In the genomic region with DNA sequence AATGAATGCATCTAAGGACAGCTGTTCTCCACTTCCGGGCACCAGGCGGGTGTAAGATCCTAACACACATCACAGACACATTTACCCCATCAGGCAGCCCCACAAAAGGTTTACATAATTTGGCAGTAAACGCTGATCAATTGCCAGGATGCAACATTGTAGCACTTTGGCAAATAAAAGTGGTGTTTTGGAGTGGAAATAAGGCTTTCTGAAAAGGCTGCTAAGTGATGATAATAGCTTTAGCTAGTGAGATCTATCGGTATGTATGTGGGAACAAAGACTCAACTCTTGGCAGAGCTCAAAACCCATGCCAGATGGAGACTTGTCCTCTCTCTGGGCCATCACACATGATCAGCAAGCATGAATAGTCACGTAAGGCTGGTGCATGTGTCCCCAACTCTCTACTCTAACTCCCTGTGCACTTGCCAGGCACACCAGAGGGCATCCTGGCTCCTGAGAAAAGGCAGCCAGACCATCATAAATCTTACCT, we compare ENCODE assay signal across 13 mouse cellular contexts. TPM values are rescaled to one million over a fixed set of nuclear protein-coding genes. Genes with fewer than 3 reads are reported as not detected.
DNase-seq lines count a peak whose midpoint lies in the region; ATAC-seq lines count a peak whose summit lies in the region.
"Had no signal": no experiment of that assay in that cellular context is flagged by ENCODE, and none has a peak within 500 bp of the region (broad histone marks: within the 10 kb centered on the region; RNA-seq: fewer than 3 reads in every experiment).

No protein-coding gene starts in this region.

- H3K4me3 ChIP-seq in forebrain, embryonic 14.5 days (ENCODE audit: low read depth, low read length) = no peak overlapping the region
- no peak overlapping the region for H3K4me3 ChIP-seq in forebrain, embryonic 12.5 days (replicated peaks)
- H3K4me3 ChIP-seq in neural tube, embryonic 13.5 days = no peak overlapping the region
- no peak overlapping the region for H3K4me3 ChIP-seq in neural tube, embryonic 14.5 days (ENCODE audit: low read depth, low read length)
- H3K4me3 ChIP-seq: erythroblast, embryonic 14.5 days; liver, embryonic 13.5 days had no signal

- no peaks in the 10 kb centered on the region for H3K9me3 ChIP-seq in forebrain, embryonic 14.5 days (replicated peaks; ENCODE audit: control insufficient read depth, low read length)
- no peaks in the 10 kb centered on the region for H3K9me3 ChIP-seq in forebrain, embryonic 12.5 days
- no peaks in the 10 kb centered on the region for H3K9me3 ChIP-seq in neural tube, embryonic 13.5 days
- H3K9me3 ChIP-seq in neural tube, embryonic 14.5 days (ENCODE audit: control insufficient read depth, low read length) = no peaks in the 10 kb centered on the region
- H3K9me3 ChIP-seq: liver, embryonic 13.5 days had no signal

- peaks cover 4% of the 10 kb centered on the region for H3K4me1 ChIP-seq in forebrain, embryonic 14.5 days (ENCODE audit: control insufficient read depth, insufficient read depth, low read length)
- 0 out of 2 replicates have a peak, but pooled peaks cover 3% of the 10 kb centered on the region for H3K4me1 ChIP-seq in forebrain, embryonic 12.5 days
- peaks cover 7% of the 10 kb centered on the region; the same call in 1 of the 2 replicates for H3K4me1 ChIP-seq in neural tube, embryonic 13.5 days (replicated peaks)
- no peaks in the 10 kb centered on the region for H3K4me1 ChIP-seq in neural tube, embryonic 14.5 days (ENCODE audit: control insufficient read depth, insufficient read depth, low read length)

- no peak overlapping the region for H3K9ac ChIP-seq in forebrain, embryonic 14.5 days (ENCODE audit: low read length)
- no peak overlapping the region for H3K9ac ChIP-seq in forebrain, embryonic 12.5 days
- no peak overlapping the region for H3K9ac ChIP-seq in neural tube, embryonic 13.5 days
- no peak overlapping the region for H3K9ac ChIP-seq in neural tube, embryonic 14.5 days (replicated peaks; ENCODE audit: low read depth, low read length)
- H3K9ac ChIP-seq: liver, embryonic 13.5 days had no signal

- 24% methylated on average over 5 of the region's 5 CpGs for WGBS in forebrain, embryonic 14.5 days
- WGBS in forebrain, embryonic 12.5 days = 63% methylated on average over 5 of the region's 5 CpGs
- 55% methylated on average over 5 of the region's 5 CpGs for WGBS in neural tube, embryonic 13.5 days
- WGBS in neural tube, embryonic 14.5 days = 56% methylated on average over 5 of the region's 5 CpGs

- no peak overlapping the region for H3K4me2 ChIP-seq in forebrain, embryonic 14.5 days (ENCODE audit: low read length)
- H3K4me2 ChIP-seq in forebrain, embryonic 12.5 days = no peak overlapping the region
- no peak overlapping the region for H3K4me2 ChIP-seq in neural tube, embryonic 13.5 days
- H3K4me2 ChIP-seq in neural tube, embryonic 14.5 days (ENCODE audit: low read depth, low read length) = no peak overlapping the region
- H3K4me2 ChIP-seq: liver, embryonic 13.5 days had no signal

- no peak overlapping the region for H3K27ac ChIP-seq in forebrain, embryonic 14.5 days (ENCODE audit: low read depth, low read length)
- H3K27ac ChIP-seq in forebrain, embryonic 12.5 days = no peak overlapping the region
- H3K27ac ChIP-seq in neural tube, embryonic 13.5 days (replicated peaks) = 0 out of 2 replicates have a peak overlapping the region, but pooled peaks have one; percentile 13
- H3K27ac ChIP-seq in neural tube, embryonic 14.5 days (ENCODE audit: low read depth, low read length) = no peak overlapping the region; the same call in 1 of the 2 replicates
- H3K27ac ChIP-seq: liver, embryonic 13.5 days had no signal

- DNase-seq in forebrain, embryonic 14.5 days (ENCODE audit: low spot score) = peak; percentile 62
- peak; percentile 2 for DNase-seq in layer of hippocampus, adult 9-11 months
- DNase-seq in layer of hippocampus, postnatal 25 days (ENCODE audit: extremely low spot score in 1 of 2, low spot score in 1 of 2) = no peak
- DNase-seq in neural tube, embryonic 10.5 days (ENCODE audit: extremely low spot score, low spot score) = no peak
- no peak for DNase-seq in testis, postnatal 14 days (ENCODE audit: low spot score)
- DNase-seq: gastrocnemius, postnatal 36 days; kidney, adult 8-10 months; liver, embryonic 13.5 days; thymus, postnatal 36 days had no signal

- peak; percentile 62; the same call in 1 of the 2 replicates for ATAC-seq in forebrain, embryonic 14.5 days
- ATAC-seq in forebrain, embryonic 12.5 days (ENCODE audit: low FRiP score) = no peak
- peak; percentile 27; the same call in 1 of the 2 replicates for ATAC-seq in neural tube, embryonic 13.5 days (ENCODE audit: low read depth)
- ATAC-seq in neural tube, embryonic 14.5 days (ENCODE audit: low read depth) = peak; percentile 41; the same call in 1 of the 2 replicates

- H3K36me3 ChIP-seq in forebrain, embryonic 14.5 days (ENCODE audit: control insufficient read depth, insufficient read depth, low read length) = no peaks in the 10 kb centered on the region
- no peaks in the 10 kb centered on the region for H3K36me3 ChIP-seq in forebrain, embryonic 12.5 days (replicated peaks)
- no peaks in the 10 kb centered on the region for H3K36me3 ChIP-seq in neural tube, embryonic 13.5 days
- no peaks in the 10 kb centered on the region for H3K36me3 ChIP-seq in neural tube, embryonic 14.5 days (ENCODE audit: control insufficient read depth, insufficient read depth, low read length)
- H3K36me3 ChIP-seq: liver, embryonic 13.5 days had no signal

- no peaks in the 10 kb centered on the region for H3K27me3 ChIP-seq in forebrain, embryonic 14.5 days (replicated peaks; ENCODE audit: control insufficient read depth, insufficient read depth, low read length)
- 0 out of 2 replicates have a peak, but pooled peaks cover 3% of the 10 kb centered on the region for H3K27me3 ChIP-seq in forebrain, embryonic 12.5 days
- no peaks in the 10 kb centered on the region for H3K27me3 ChIP-seq in neural tube, embryonic 13.5 days
- H3K27me3 ChIP-seq in neural tube, embryonic 14.5 days (ENCODE audit: control insufficient read depth, insufficient read depth, low read length) = no peaks in the 10 kb centered on the region
- H3K27me3 ChIP-seq: liver, embryonic 13.5 days had no signal

RNA-seq across cellular contexts. Expression of a gene that starts 42.5 kb away (rescaled TPM):
- polyA plus RNA-seq in forebrain, embryonic 14.5 days (2014; fragmentation: Nextera tagmentation; extraction: Ambion mirVana) = 2.3 and 3.5 TPM in 2 replicates
- polyA plus RNA-seq in forebrain, embryonic 12.5 days (2016; fragmentation: Nextera tagmentation; extraction: Ambion mirVana) = 5.1 and 5.2 TPM in 2 replicates
- total RNA-seq in layer of hippocampus, postnatal 25 days (2021) = 1 to 10 TPM; 6.0 to 7.7 TPM
- 8.1 and 8.7 TPM in 2 replicates for polyA plus RNA-seq in neural tube, embryonic 13.5 days (2015; fragmentation: Nextera tagmentation; extraction: Ambion mirVana)
- 2.5 and 6.1 TPM in 2 replicates for polyA plus RNA-seq in neural tube, embryonic 14.5 days (2014; fragmentation: Nextera tagmentation; extraction: Ambion mirVana)
- polyA plus RNA-seq: erythroblast, embryonic 14.5 days had no signal

Comparison
In these comparisons a context has a peak if more than half of its experiments do, and no peak if none do; other contexts are left out.
1. DNase-seq: peak in forebrain, embryonic 14.5 days (single experiment) and layer of hippocampus, adult 9-11 months (single experiment); none in layer of hippocampus, postnatal 25 days (0 of 2), neural tube, embryonic 10.5 days (single experiment) and testis, postnatal 14 days (single experiment).